Mouse (Mus musculus) left cerebral cortex, postnatal 14 days (tissue): ENCODE measurements at regions not wholly inside any gene's neighbourhood (a gene's known extent, or its start where the extent isn't known, plus 50 kb on each side); places are given as distances from the start of the nearest gene placed in this dataset.
"Not testable (repeated sequence)": the region's sequence is repeated elsewhere in the genome, so short reads cannot be mapped to it uniquely, and the experiment has no call there.

Source experiments
- DNase-seq, 2 experiments: peaks; one replicate each; pipeline ENCODE4 v3.0.0; 2021 to 2022; ENCODE audit warnings: low spot score in 2 of 2, mixed read lengths in 1 of 2
- intact Hi-C: fragments of 180-260 bp; cut with DNase I; formaldehyde crosslinking; loops from one replicate; pipeline ENCODE4 v1.15.1; 2025

GRCm38 (mm10) chr14:114349816-114350215 lies 742.2 kb upstream of the Gpc5 start:
- DNase-seq, intact Hi-C loops: not testable (repeated sequence)

- no peak for DNase-seq
- intact Hi-C loops: no loop called here
Observed at GRCm38 (mm10) chr14:114352307-114352706, 739.7 kb upstream of the Gpc5 start.

- no peak for DNase-seq
Observed at GRCm38 (mm10) chr14:114374847-114375246, 717.2 kb upstream of the Gpc5 start.

GRCm38 (mm10) chr14:114398861-114399557 lies 693.0 kb upstream of the Gpc5 start:
- DNase-seq: no peak
- intact Hi-C loops: no loop called here

More at GRCm38 (mm10) chr14:114374847-114375246, 717.2 kb upstream of the Gpc5 start:
- intact Hi-C loops: no loop called here

- intact Hi-C loops: no loop called here
Observed at GRCm38 (mm10) chr14:114418851-114419250, 673.2 kb upstream of the Gpc5 start.

GRCm38 (mm10) chr14:114425475-114425874 lies 666.5 kb upstream of the Gpc5 start:
- peak; percentile 9 to 26 for DNase-seq
- intact Hi-C loops: no loop called here

More at GRCm38 (mm10) chr14:114418851-114419250, 673.2 kb upstream of the Gpc5 start:
- DNase-seq: no peak
